Mouse (Mus musculus) small intestine, adult 2 months (tissue): ENCODE data around the gene Myom3.

ENCODE experiments used
- CTCF ChIP-seq: fragments of 200-500 bp; IDR thresholded peaks from 2 replicates; pipeline ENCODE4 v1.5.1; 2012; ENCODE audit warnings: low read depth, mild to moderate bottlenecking, control low read depth, inconsistent platforms, low read length, moderate library complexity, mixed read lengths; ENCODE audit not compliant: insufficient replicate concordance, insufficient read length; ENCODE audit errors: extremely low read depth
- POLR2A ChIP-seq: fragments of 200-500 bp; IDR thresholded peaks from 2 replicates; pipeline ENCODE4 v1.6.1; 2012; ENCODE audit warnings: low read depth, mild to moderate bottlenecking, control low read depth, inconsistent platforms, low read length, moderate library complexity

GRCm38 (mm10) chr4:135844400-135844799, 84.9 kb downstream of the Myom3 start:
- no peak for TF ChIP-seq POLR2A
- TF ChIP-seq CTCF: no peak
